Mouse (Mus musculus): ENCODE measurements around the gene Adap1.

DNA sequence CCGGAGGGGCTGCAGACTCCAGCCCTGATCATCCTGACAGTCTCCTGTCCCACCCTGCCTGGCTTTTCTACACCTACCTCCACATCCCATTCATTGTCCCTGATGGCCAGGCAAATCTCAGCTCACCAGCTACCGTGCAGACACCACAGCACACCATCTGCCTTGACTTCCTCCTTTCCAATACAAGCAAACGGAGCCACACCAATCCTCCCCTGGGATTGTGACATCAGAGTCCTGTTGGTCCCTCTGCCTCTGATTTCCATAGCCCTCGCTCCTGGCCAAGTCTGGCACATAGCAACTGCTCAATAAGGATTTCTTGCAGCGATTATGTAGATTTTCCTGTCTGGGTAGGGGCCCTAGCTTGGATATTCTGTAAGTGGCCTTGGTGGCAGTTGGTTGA is 25.7 kb upstream of the Adap1 start, which contains the start of gene Cox19:
- TF ChIP-seq CTCF (IDR thresholded peaks at IDR 0.05; ENCODE audit: extremely low read depth, insufficient read depth, insufficient read length, insufficient replicate concordance) (no peak), POLR2A (IDR thresholded peaks at IDR 0.05; ENCODE audit: low read depth, low read length) (no peak)
